Mouse (Mus musculus): ENCODE measurements at regions not wholly inside any gene's neighbourhood (a gene's known extent, or its start where the extent isn't known, plus 50 kb on each side); places are given as distances from the start of the nearest gene placed in this dataset.
A peak's percentile ranks its signal among the peaks of the same experiment; 100 is the strongest.

- no peak for ATAC-seq (ENCODE audit: low TSS enrichment)
Observed at GRCm38 (mm10) chr4:33552856-33553255, 242.7 kb downstream of the Rngtt start.

- no peak; the same call in 1 of the 2 replicates for ATAC-seq (ENCODE audit: low TSS enrichment)
Observed at GRCm38 (mm10) chr4:33554606-33555005, 244.5 kb downstream of the Rngtt start.

- ATAC-seq (ENCODE audit: low TSS enrichment): peak; percentile 55
Observed at GRCm38 (mm10) chr4:33555231-33555933, 245.3 kb downstream of the Rngtt start.

GRCm38 (mm10) chr4:33555966-33556365 is 245.9 kb downstream of the Rngtt start:
- ATAC-seq (ENCODE audit: low TSS enrichment): no peak

- no peak for ATAC-seq (ENCODE audit: low TSS enrichment)
Observed at GRCm38 (mm10) chr4:33556661-33557540, 246.8 kb downstream of the Rngtt start.

DNA sequence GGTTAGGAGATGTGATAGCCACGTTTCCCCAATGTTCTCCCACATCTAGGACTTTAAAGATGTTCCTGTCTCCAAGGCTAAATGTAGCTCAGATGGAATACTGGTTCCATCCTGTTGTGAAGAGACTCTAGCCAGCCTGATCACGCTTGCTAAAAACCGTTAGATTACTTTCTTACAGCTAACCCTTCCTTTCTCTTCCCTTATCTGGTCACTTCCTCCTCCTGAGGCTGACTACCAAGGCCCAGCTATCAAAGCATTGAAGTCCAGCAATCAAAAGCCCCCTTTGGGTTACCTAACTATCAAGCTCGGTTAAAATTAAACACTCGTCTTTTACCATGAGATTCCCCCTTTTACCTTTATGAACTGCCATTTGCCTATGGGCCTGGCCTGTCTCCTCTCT is 260.2 kb downstream of the Rngtt start:
- ATAC-seq (ENCODE audit: low TSS enrichment): no peak

DNA sequence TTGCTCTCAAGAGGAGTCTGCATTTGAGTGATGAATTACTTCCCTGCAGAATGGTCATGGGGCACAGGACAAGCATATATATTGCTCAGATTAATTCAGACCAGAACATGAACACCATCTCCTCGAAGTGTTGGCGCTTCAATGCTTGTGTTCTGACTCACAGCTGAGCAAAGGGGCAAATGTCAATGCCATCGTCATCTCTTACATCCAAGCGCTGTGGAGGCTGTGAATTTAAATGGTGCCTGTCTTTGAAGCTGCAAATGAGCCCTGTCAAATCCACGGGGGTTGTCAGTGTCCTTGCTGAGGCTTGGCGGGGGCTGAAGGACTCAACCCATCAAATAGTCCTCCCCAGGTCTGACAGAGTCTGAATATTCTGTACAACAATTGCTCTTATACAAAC is 261.2 kb downstream of the Rngtt start:
- no peak for ATAC-seq (ENCODE audit: low TSS enrichment)

- ATAC-seq (ENCODE audit: low TSS enrichment): no peak
Observed at GRCm38 (mm10) chr4:33577631-33578030, 267.5 kb downstream of the Rngtt start.

GRCm38 (mm10) chr4:33580491-33580890 is 270.4 kb downstream of the Rngtt start:
- no peak for ATAC-seq (ENCODE audit: low TSS enrichment)

- ATAC-seq (ENCODE audit: low TSS enrichment): no peak
Observed at GRCm38 (mm10) chr4:33581180-33581591, 271.1 kb downstream of the Rngtt start.

DNA sequence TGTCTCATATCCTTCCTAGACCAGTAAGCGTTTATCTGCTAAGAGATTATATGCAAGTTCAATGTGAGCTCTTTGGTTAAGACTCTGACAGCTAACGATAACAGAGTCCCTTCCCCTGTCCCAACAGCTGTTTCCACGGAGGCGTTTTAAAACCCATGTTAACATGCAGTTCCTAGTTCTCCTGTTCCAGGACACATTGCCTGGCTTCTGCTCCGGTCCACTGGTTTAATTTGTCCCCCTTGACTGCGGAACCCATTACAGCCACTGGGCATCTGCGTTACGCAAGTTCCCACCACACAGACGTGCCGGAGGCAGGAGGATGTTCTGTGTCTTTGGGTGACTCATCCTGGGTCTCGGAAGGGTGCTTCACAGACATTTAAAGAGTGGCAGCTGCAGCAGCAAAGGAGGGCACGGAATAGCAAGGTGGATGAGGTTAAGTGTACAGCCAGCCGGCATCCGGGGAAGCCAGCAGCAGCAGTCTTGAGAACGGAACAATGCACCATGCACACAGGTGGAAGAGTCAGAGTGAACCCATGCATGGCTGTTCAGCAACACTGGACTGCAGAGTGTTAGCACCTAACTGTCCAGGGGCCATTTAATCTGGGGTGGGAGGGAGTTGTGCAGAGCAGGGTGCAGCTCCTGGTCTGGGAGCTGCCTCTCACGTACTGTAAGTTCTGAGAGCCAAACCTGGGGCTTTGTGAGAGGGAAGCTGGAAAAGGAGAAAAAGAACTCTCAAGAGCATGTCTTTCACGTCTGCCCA is 271.8 kb downstream of the Rngtt start:
- ATAC-seq (ENCODE audit: low TSS enrichment): no peak

- ATAC-seq (ENCODE audit: low TSS enrichment): peak; percentile 55
Observed at GRCm38 (mm10) chr4:33582986-33583720, 273.0 kb downstream of the Rngtt start.

GRCm38 (mm10) chr4:33583979-33584907 is 274.1 kb downstream of the Rngtt start:
- ATAC-seq (ENCODE audit: low TSS enrichment): no peak

DNA sequence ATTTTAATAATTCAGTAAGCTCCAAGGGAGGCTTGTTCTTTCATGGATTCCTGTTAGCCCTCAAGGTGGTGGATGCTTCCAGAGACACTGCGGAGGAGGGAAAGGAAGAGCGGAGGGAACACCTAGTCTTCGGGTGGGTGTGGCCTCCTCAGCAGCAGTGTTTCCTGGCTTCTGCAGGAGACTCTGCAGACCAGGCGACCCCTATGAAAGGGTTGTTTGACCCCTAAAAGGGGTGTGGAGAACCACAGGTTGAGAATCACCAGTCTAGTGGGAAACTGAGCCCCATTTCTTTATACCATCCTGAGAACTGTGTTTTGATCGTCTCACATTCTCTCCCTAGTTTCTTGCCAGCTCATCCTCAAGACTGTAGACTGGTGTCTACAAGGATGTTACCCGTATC is 275.7 kb downstream of the Rngtt start:
- no peak for ATAC-seq (ENCODE audit: low TSS enrichment)

DNA sequence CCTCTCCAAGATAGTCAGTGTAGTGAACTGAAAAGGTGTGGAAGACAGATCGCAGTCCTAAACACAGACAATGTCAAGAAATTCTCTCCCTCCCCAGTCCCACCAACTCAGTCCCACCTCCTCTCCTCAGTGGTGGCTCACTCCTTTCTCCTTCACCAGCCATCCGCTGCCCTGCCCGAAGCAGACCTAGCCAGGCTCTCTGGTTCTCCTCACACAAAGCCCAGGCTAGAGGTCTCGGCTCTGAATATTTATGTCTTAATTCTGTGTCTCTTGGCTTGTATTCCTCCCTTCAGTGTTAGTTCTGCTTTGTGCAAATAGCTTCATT is 276.1 kb downstream of the Rngtt start:
- no peak for ATAC-seq (ENCODE audit: low TSS enrichment)

GRCm38 (mm10) chr4:33586615-33587451 is 276.7 kb downstream of the Rngtt start:
- ATAC-seq (ENCODE audit: low TSS enrichment): no peak; the same call in 1 of the 2 replicates

GRCm38 (mm10) chr4:33587666-33588065 is 277.6 kb downstream of the Rngtt start:
- ATAC-seq (ENCODE audit: low TSS enrichment): peak; percentile 58

DNA sequence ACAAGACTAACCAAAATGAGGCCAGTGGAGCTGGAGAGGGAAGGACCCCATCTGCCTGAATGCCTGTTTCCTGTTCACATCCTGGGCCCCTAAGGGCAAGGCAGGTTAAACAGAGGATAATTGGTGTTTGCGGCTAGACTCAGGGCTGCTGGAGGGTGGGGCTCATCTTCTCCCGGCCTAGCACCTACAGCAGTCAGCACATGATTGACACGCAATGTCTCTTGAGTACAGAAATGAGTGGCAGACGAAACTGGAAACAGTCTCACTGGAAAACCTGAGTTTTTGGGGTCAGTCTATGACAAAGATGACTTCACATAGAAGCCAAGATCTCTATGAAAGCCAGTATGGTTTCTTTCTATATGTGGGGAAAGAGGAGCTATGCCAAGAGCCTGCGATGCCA is 278.0 kb downstream of the Rngtt start:
- ATAC-seq (ENCODE audit: low TSS enrichment): no peak

- peak; percentile 75 for ATAC-seq (ENCODE audit: low TSS enrichment)
Observed at GRCm38 (mm10) chr4:33589207-33589606, 279.1 kb downstream of the Rngtt start.

All from frontal cortex, adult (tissue).